Mouse (Mus musculus): ENCODE measurements around the gene Syn3.

Gene Syn3

DNA sequence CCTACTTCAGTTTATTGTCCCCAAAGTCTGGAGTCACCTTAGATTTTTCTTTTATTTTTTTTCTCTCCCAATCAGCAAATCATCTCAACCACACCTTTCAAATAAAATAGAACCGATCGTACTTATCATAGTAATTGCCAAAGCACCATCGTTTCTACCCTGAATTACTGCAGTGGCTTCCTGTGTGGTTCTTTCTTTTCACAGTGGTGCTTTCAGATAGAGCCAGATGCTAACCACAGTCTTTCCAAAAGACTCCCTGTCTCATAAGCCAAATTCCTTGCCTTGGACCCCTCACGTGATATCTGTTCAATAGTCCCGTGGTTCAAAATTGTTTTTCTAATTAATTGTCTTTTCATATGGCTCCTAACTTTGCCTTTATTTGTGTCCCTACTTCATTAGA is 221.4 kb downstream of the Syn3 start:
- no peak for DNase-seq (ENCODE audit: low spot score)

DNA sequence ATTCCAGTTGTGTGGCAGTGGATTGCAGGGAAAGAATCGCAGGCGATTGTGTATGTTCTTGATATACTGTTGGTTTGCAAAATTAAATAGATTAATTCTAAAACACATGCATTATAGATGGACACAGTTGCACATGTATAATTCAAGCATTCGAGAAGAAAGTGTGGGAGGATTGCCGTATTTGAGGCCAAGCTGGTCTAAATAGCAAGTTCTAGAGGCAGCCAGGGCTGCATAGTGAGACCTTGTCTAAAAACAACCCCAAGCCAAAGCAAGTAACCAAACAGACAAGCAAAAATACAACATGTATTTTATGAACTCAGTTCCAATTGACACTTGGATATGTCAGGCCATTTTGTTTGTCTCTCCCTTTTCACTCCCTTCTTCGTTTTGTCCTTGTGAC is 223.1 kb downstream of the Syn3 start:
- DNase-seq (ENCODE audit: low spot score), result no peak

- DNase-seq (ENCODE audit: low spot score), result no peak
These were observed 225.1 kb downstream of the Syn3 start for GRCm38 (mm10) chr10:86273410-86274191.

- DNase-seq (ENCODE audit: low spot score), result no peak
These were observed 225.9 kb downstream of the Syn3 start for GRCm38 (mm10) chr10:86272826-86273225.

- DNase-seq (ENCODE audit: low spot score), result no peak
These were observed 228.4 kb downstream of the Syn3 start for GRCm38 (mm10) chr10:86270254-86270653.

GRCm38 (mm10) chr10:86264618-86265017 is 234.1 kb downstream of the Syn3 start:
- DNase-seq (ENCODE audit: low spot score), result no peak

GRCm38 (mm10) chr10:86261725-86262124 is 237.0 kb downstream of the Syn3 start:
- no peak for DNase-seq (ENCODE audit: low spot score)

- no peak for DNase-seq (ENCODE audit: low spot score)
These were observed 239.7 kb downstream of the Syn3 start for GRCm38 (mm10) chr10:86258992-86259391.

DNA sequence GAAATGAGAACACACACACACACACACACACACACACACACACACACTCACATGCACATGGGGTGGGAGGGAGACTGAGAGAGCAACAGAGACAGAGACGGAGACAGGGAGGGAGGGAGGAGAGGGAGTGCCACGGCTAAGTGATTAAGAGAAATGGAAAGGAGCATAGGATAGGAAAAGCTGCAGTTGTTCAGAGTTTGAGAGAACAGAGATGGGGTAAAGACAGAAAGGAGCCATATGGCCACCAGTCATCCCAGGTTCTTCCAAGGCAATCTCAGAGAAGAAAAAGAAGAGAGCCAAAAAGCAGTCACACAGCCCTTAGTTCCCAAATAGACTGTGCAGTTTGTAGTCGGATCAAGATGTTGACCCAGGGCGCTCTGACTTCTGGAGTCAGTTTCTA is 240.7 kb downstream of the Syn3 start:
- DNase-seq (ENCODE audit: low spot score), result no peak

- no peak for DNase-seq (ENCODE audit: low spot score)
These were observed 241.7 kb downstream of the Syn3 start for GRCm38 (mm10) chr10:86257045-86257444.

- DNase-seq (ENCODE audit: low spot score), result no peak
These were observed 242.5 kb downstream of the Syn3 start for GRCm38 (mm10) chr10:86256221-86256620.

GRCm38 (mm10) chr10:86250149-86250922 is 248.4 kb downstream of the Syn3 start:
- no peak for DNase-seq (ENCODE audit: low spot score)

DNA sequence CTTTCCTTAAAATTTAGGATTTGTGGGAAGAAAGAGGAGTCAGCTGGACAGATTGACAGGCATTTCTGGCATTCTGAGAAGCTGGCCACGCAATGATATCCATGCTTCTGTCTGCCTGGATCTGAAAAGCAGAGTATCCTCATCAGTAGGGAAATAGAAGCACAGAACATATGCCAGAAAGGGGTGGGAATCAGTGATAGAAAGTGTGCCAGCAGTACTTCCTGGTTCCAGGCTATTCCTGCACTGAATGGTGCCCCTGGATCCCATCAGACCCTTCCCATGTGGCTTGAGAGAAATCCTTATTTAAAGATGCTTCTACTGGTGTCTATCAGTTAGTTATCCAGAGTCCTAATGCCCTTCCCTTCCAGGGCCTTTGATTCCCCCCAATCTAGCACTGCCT is 249.4 kb downstream of the Syn3 start:
- no peak for DNase-seq (ENCODE audit: low spot score)

- no peak for DNase-seq (ENCODE audit: low spot score)
These were observed 249.9 kb downstream of the Syn3 start for GRCm38 (mm10) chr10:86248807-86249206.

GRCm38 (mm10) chr10:86248131-86248740 is 250.5 kb downstream of the Syn3 start:
- no peak for DNase-seq (ENCODE audit: low spot score)

DNA sequence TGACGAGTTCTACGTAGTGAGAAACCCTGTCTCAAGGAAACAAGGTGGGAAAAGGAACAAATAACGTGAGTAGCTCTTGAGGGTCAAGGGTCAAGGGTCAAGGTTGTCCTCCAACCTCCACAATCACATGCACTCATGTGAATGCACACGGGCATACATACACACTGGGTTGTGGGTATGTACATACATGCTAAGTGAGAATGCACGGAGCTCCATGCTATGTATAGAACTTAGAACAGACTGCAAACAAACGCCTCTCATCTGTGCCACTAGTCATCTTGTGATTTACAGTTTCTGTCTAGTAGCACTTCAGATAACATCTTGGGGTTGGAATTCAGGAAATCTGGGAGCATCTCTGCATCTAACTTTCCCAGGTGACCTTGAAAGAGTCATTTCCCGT is 253.3 kb downstream of the Syn3 start:
- DNase-seq (ENCODE audit: low spot score), result no peak

DNA sequence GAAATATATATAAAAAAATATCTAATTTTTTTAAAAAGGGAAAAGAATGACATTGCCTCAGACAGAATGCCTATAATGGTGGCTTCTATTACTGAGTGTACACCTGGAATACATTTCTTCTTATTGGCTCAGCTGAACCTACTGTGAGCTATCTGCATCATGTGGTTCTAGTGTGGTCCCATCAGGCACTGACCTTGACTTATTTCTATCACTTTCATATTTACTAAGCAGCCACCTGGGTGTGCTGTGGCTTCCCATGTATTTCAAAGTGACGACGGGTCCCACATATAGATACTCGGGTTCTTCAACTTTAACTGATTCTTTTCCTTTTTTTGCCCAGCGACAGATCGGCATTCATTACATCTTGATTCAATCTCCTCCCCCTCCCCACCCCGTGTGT is 255.2 kb downstream of the Syn3 start:
- DNase-seq (ENCODE audit: low spot score), result no peak

DNA sequence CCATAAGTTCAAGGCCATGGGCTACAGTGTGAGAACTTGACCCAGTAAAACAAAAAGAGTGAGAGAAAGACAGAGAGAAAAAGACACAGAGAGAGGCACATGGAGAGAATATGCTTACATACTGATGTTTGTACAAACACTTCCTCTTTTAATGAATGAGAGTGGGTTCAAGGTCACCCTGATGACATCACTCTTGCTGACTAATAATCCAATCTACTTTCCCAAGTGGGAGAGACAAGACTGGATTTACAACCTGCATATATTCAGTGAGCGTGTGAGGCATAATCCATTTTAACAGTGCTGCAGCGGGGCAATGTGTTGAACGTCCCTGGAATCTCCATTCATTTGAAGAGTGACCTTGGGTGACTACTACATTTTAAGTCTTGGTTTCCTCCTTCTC is 256.0 kb downstream of the Syn3 start:
- no peak for DNase-seq (ENCODE audit: low spot score)

DNA sequence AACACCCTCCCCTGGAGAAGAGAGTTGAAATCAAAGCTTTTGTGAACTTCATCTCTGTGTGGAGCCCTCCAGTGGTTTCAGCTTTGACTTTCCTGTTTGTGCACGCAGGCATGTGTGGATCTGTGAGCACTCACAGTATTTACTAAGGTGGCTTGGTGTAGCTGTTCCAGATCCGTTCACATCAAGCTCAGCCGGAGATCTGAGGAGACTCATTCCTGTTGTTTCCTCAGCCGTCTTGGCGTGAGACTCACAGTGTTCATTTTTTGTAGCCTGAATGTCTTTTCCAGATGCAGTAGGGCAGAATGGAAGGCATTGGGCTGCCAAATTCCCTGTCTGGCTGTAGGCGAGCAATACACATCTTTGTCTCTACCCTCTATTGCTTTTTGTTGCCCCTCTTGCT is 268.7 kb downstream of the Syn3 start:
- DNase-seq (ENCODE audit: low spot score), result no peak

DNA sequence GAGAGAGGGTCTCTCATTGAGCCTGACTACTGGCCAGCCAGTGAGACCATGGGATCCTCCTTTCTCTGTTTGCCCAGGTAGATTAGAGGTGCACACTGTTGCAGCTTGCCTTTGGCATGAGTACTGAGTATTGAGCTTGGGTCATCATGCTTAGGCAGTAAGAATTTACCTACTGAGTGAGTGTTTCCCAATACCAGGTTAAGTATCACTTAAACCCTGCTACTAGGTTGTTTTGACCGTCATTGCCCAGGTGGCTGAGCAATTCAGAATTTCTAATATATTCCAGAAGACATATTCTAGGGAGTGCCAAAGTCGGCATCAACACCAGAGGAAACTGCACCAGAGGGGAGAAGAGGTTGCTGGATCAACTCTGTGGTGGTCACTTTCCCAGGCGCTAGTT is 273.2 kb downstream of the Syn3 start:
- no peak for DNase-seq (ENCODE audit: low spot score)

DNA sequence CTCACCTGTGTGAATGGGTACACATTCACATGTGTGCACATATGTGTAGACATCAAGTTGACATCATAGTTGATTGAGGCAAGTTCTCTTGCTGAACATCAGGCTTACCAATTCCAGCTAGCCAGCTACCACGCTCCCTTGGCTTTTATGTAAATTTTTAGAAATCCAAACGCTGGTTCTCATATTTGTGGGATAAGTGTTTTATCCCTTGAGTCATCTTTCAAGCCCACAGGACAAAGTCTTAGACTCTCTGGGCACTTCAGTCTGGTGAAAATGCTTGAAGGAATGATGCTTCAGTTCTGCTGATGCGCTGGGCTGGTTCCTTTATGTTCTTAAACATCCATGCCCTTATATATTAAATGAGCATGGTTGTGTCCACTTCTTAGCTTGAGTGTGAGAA is 279.7 kb downstream of the Syn3 start:
- DNase-seq (ENCODE audit: low spot score), result no peak

DNA sequence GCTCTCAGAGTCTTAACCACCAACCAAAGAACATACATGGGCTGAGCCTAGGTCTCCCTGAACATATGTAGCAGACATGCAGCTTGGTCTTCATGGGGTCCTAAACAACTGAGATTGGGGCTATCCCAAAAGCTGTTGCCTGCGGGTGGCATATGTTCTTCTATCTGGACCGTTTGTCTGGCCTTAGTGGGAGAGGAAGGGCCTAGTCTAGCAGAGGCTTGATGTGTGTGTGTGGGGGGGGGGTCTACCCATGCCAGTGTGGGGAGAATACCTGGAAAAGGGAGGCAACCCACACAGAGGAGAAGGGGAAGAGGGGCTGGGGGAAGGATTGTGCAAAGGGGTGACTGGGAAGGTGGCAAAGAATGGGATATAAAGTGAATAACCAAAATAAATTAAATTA is 281.9 kb downstream of the Syn3 start:
- DNase-seq (ENCODE audit: low spot score), result no peak

GRCm38 (mm10) chr10:86212062-86212461 is 286.6 kb downstream of the Syn3 start:
- no peak for DNase-seq (ENCODE audit: low spot score)

All from c-Kit-positive CD71-positive TER-119-positive erythroid progenitor cells, embryonic 14.5 days (primary cell).